Mouse (Mus musculus): ENCODE data around the gene Slc34a3.

Slc34a3 gene

GRCm38 (mm10) chr2:25224766-25225752 lies 9.1 kb downstream of the Slc34a3 start:
- peak; percentile 100 for DNase-seq

- DNase-seq = no peak
Measured at GRCm38 (mm10) chr2:25224492-25224765, 9.7 kb downstream of the Slc34a3 start, which contains the start of gene Tubb4b. Gene Tubb4b (minus strand): TSS chr2:25224702.

GRCm38 (mm10) chr2:25223681-25224491 lies 10.3 kb downstream of the Slc34a3 start:
- peak; percentile 76 for DNase-seq

- no peak for DNase-seq
Measured at GRCm38 (mm10) chr2:25221331-25221772, 12.8 kb downstream of the Slc34a3 start.

- DNase-seq = no peak
Measured at GRCm38 (mm10) chr2:25218445-25218844, 15.7 kb downstream of the Slc34a3 start, which contains the start of gene Fam166a. Gene Fam166a (plus strand): TSS chr2:25218745.

- no peak for DNase-seq
Measured at GRCm38 (mm10) chr2:25217666-25218065, 16.5 kb downstream of the Slc34a3 start.

- no peak for DNase-seq
Measured at GRCm38 (mm10) chr2:25214444-25214843, 19.7 kb downstream of the Slc34a3 start, which contains the start of gene Stpg3. Gene Stpg3 (minus strand): TSS chr2:25214637.

GRCm38 (mm10) chr2:25213266-25213865 lies 20.8 kb downstream of the Slc34a3 start:
- no peak for DNase-seq

GRCm38 (mm10) chr2:25211121-25211670 lies 23.0 kb downstream of the Slc34a3 start, which contains the start of gene Nelfb:
Gene Nelfb (minus strand): TSS chr2:25211489.
- peak; percentile 95 for DNase-seq

GRCm38 (mm10) chr2:25210686-25211085 lies 23.5 kb downstream of the Slc34a3 start:
- DNase-seq = no peak

- DNase-seq = no peak
Measured at GRCm38 (mm10) chr2:25207593-25207992, 26.6 kb downstream of the Slc34a3 start.

- DNase-seq = no peak
Measured at GRCm38 (mm10) chr2:25203631-25204214, 30.4 kb downstream of the Slc34a3 start.

GRCm38 (mm10) chr2:25200631-25201030 lies 33.5 kb downstream of the Slc34a3 start:
- no peak for DNase-seq

- DNase-seq = no peak
Measured at GRCm38 (mm10) chr2:25197946-25198345, 36.2 kb downstream of the Slc34a3 start.

GRCm38 (mm10) chr2:25197191-25197590 lies 37.0 kb downstream of the Slc34a3 start:
- no peak for DNase-seq

- DNase-seq = peak; percentile 50
Measured at GRCm38 (mm10) chr2:25196172-25196954, 37.8 kb downstream of the Slc34a3 start, which contains the start of gene Tor4a. Gene Tor4a (minus strand): TSS chr2:25196886.

- peak; percentile 35 for DNase-seq
Measured at GRCm38 (mm10) chr2:25195211-25196156, 38.7 kb downstream of the Slc34a3 start.

- no peak for DNase-seq
Measured at GRCm38 (mm10) chr2:25194486-25195171, 39.5 kb downstream of the Slc34a3 start.

GRCm38 (mm10) chr2:25194006-25194405 lies 40.2 kb downstream of the Slc34a3 start:
- DNase-seq = no peak

All from embryo, embryonic 11 days (tissue).